Mouse (Mus musculus): ENCODE data around the gene Mef2b. TPM values are rescaled to one million over a fixed set of nuclear protein-coding genes. Genes with fewer than 3 reads are reported as not detected.

Gene Mef2b
- total RNA-seq (2023) = 3.0 TPM

GRCm38 (mm10) chr8:70139026-70139857 is at the start of gene Mef2b, which contains the start of the genes Rfxank and Borcs8:
Gene Mef2b, plus strand, starts transcription at chr8:70139711.
Gene Rfxank, minus strand, starts transcription at chr8:70139154.
Gene Borcs8, plus strand, starts transcription at chr8:70139499.

GRCm38 (mm10) chr8:70120667-70121066 is 18.8 kb upstream of the Mef2b start, which contains the start of gene Ncan:
Gene Ncan, minus strand, starts transcription at chr8:70120873.

GRCm38 (mm10) chr8:70131166-70131883 is 8.2 kb upstream of the Mef2b start, which contains the start of gene Nr2c2ap:
Gene Nr2c2ap, plus strand, starts transcription at chr8:70131333.

GRCm38 (mm10) chr8:70172043-70172681 is 32.7 kb downstream of the Mef2b start, which contains the start of gene Tmem161a:
Gene Tmem161a, plus strand, starts transcription at chr8:70172356.

GRCm38 (mm10) chr8:70212112-70213055 is 72.9 kb downstream of the Mef2b start, which contains the start of gene Slc25a42:
Gene Slc25a42, minus strand, starts transcription at chr8:70212305.

Other genes with a start within 250 kb of the Mef2b start
- 0.52 TPM for gene Tssk6, start 237.5 kb upstream of the Mef2b start, total RNA-seq (2023)
- 54.0 TPM for gene Ndufa13, start 237.2 kb upstream of the Mef2b start, total RNA-seq (2023)
- not detected for gene Yjefn3, start 237.0 kb upstream of the Mef2b start, total RNA-seq (2023)
- 132 TPM for gene Gatad2a, start 143.3 kb upstream of the Mef2b start, total RNA-seq (2023)
- 121 TPM for gene Mau2, start 97.0 kb upstream of the Mef2b start, total RNA-seq (2023)
- gene Sugp1, start 96.9 kb upstream of the Mef2b start, total RNA-seq (2023) = 50.4 TPM
- not detected for gene Tm6sf2, start 66.8 kb upstream of the Mef2b start, total RNA-seq (2023)
- not detected for gene Hapln4, start 56.3 kb upstream of the Mef2b start, total RNA-seq (2023)
- not detected for gene Ncan, start 18.8 kb upstream of the Mef2b start, total RNA-seq (2023)
- gene Nr2c2ap, start 8.4 kb upstream of the Mef2b start, total RNA-seq (2023) = 32.8 TPM
- 24.6 TPM for gene Rfxank, start 557 bp upstream of the Mef2b start, total RNA-seq (2023)
- 55.0 TPM for gene Borcs8, start 212 bp upstream of the Mef2b start, total RNA-seq (2023)
- 41.8 TPM for gene Tmem161a, start 32.6 kb downstream of the Mef2b start, total RNA-seq (2023)
- gene Slc25a42, start 72.6 kb downstream of the Mef2b start, total RNA-seq (2023) = 11.4 TPM
- 58.6 TPM for gene Sugp2, start 94.5 kb downstream of the Mef2b start, total RNA-seq (2023)
- gene Armc6, start 94.8 kb downstream of the Mef2b start, total RNA-seq (2023) = 11.6 TPM
- gene Homer3, start 143.1 kb downstream of the Mef2b start, total RNA-seq (2023) = 6.5 TPM
- 90.0 TPM for gene Ddx49, start 162.8 kb downstream of the Mef2b start, total RNA-seq (2023)
- 103 TPM for gene Cope, start 162.8 kb downstream of the Mef2b start, total RNA-seq (2023)
- gene Cers1, start 176.1 kb downstream of the Mef2b start, total RNA-seq (2023) = not detected
- gene Gdf1, start 190.1 kb downstream of the Mef2b start, total RNA-seq (2023) = not detected
- 79.1 TPM for gene Upf1, start 213.6 kb downstream of the Mef2b start, total RNA-seq (2023)
- 1.2 TPM for gene Comp, start 233.8 kb downstream of the Mef2b start, total RNA-seq (2023)

Data from CD8-positive naive resting alpha-beta T cell, adult 57 days (primary cell).